Mouse (Mus musculus): ENCODE results near the gene Ugt1a1. TPM values are rescaled to one million over a fixed set of nuclear protein-coding genes. Genes with fewer than 3 reads are reported as not detected.
"Not testable (repeated sequence)": the region's sequence is repeated elsewhere in the genome, so short reads cannot be mapped to it uniquely, and the experiment has no call there.

Gene Ugt1a1
- polyA plus RNA-seq (2012; rRNA removed): 1.2 and 1.3 TPM in 2 replicates

- peak; percentile 99 for DNase-seq (ENCODE audit: low read depth)
Observed at GRCm38 (mm10) chr1:88211812-88212211, at the start of gene Ugt1a1. TSS of gene Ugt1a1 (plus strand) at chr1:88211959.

GRCm38 (mm10) chr1:88165711-88166110, 46.0 kb upstream of the Ugt1a1 start, which contains the start of gene Ugt1a5:
TSS of gene Ugt1a5 (plus strand) at chr1:88166012.
- no peak for DNase-seq (ENCODE audit: low read depth)

DNA sequence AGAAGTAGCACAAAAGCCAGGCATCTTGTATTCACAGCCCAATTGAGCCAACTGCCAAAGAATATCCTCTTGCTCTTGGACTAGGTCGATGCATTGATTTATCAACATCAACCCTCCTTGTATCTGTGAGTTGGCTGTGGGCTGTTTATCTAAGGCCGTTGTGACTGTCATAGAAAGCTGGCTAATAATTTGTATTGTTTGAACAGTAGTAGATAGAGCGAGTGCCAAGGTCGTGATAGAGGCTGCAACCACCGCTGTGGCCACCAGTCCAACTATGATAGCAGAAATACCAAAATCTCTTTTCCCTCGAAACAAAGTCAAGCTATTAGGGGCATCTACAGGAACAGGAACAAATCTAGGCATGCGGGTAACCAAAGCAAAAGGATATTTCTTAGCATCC, 39.6 kb upstream of the Ugt1a1 start:
- DNase-seq (ENCODE audit: low read depth): not testable (repeated sequence)

GRCm38 (mm10) chr1:88179657-88180056, 32.1 kb upstream of the Ugt1a1 start:
- DNase-seq (ENCODE audit: low read depth): no peak

DNA sequence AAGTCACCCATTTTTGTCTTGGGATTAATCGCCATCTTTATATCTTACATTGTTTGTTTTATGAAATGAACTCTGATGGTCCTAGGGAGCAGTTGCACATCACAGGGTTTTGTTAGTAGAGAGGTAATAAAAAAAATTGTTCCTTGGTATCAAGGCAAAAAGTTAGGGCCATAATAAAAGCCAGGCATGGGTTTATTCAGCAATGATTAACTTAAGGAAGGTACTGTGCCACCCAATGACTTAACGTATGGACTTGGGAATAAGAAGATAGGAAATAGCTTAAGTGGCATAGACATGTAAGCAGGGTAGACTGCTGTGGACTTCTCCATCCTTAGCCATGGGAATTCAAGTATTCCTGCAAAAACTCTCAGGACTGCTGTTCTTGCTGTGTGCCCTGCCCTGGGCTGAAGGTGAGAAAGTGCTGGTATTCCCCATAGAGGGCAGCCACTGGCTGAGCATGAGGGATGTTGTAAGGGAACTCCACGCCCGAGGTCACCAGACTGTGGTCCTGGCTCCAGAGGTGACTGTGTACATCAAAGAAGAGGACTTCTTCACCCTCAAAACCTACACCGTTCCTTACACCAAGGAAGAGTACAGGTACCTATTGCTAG, 25.3 kb upstream of the Ugt1a1 start:
- DNase-seq (ENCODE audit: low read depth): no peak

GRCm38 (mm10) chr1:88192136-88192535, 19.6 kb upstream of the Ugt1a1 start:
- no peak for DNase-seq (ENCODE audit: low read depth)

GRCm38 (mm10) chr1:88195687-88196086, 16.1 kb upstream of the Ugt1a1 start:
- no peak for DNase-seq (ENCODE audit: low read depth)

GRCm38 (mm10) chr1:88197443-88197842, 14.3 kb upstream of the Ugt1a1 start:
- DNase-seq (ENCODE audit: low read depth): no peak

DNA sequence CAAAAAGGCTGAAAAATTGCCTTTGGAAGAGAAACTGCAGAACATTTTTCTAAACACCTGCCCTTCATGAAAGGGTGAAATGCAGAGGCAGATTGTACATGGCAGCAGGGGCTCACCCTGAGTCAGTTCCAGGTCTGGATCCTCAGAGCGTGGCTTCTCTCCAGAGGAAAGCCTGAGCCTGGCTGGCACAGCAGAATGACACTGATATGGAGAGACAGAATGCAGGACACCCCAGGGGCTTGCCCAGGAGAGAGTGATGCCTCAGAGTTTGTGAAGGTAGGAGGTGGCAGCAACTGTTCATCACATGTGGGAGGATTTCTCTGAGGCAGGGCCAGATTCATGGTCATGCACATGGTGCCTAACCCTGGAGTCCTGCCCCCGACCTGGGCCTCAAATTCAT, 11.8 kb upstream of the Ugt1a1 start:
- DNase-seq (ENCODE audit: low read depth): no peak

- no peak for DNase-seq (ENCODE audit: low read depth)
Observed at GRCm38 (mm10) chr1:88200456-88200855, 11.3 kb upstream of the Ugt1a1 start, which contains the start of gene Ugt1a2. TSS of gene Ugt1a2 (plus strand) at chr1:88200601.

DNA sequence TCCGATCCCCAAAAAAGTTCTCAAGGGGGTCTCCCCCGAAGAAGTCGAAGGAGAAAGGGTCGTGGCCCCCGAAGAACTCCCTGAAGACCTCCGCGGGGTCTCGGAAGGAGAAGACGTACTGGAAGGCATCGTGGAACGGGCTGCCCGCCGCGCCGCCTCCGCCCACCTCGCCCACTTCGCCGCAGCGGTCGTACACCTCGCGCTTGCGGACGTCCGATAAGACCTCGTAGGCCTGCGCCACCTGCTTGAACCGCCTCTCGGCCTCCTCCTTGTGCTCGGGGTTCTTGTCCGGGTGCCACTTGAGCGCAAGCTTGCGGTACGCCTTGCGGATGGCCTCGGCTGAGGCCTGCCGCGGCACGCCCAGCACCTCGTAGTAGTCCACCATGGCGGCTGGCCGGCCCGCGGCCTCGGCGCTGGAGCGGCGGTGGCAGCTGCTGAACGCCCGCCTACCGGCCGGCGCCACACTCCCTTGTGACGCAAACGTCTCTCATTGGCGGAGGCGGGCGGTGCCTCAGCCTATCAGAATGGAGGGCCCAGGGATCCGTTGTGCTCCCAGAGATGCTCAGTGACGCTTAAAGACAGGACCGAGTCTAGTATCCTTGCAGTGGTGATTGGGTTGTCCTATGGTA, 6.4 kb upstream of the Ugt1a1 start, which contains the start of gene Dnajb3:
Gene Dnajb3, minus strand, starts transcription at position 489 of the 629 bp plus-strand sequence.
- DNase-seq (ENCODE audit: low read depth): no peak

GRCm38 (mm10) chr1:88206843-88207479, 4.8 kb upstream of the Ugt1a1 start:
- DNase-seq (ENCODE audit: low read depth): no peak

DNA sequence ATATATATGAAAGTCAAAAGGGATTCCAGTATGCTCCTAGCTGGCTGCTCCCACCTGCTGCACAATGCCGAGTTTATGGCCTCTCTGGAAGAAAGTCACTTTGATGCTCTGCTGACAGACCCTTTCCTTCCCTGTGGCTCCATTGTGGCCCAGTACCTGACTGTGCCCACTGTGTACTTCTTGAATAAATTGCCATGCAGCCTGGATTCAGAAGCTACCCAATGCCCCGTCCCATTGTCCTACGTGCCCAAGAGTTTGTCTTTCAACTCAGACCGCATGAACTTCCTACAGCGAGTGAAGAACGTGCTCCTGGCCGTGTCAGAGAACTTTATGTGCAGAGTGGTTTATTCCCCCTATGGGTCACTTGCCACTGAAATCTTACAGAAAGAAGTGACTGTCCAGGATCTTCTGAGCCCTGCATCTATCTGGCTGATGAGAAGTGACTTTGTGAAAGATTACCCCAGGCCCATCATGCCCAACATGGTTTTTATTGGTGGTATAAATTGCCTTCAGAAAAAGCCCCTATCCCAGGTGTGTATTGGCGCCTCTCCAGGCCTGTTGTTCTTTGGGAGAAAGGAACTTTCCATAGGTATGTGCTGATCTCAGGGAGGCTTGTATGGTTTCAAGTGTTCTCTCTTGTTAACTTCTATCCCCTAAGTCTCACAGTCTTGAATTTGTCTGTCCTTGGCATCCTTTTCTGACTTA, 734 bp downstream of the Ugt1a1 start:
- no peak for DNase-seq (ENCODE audit: low read depth)

DNA sequence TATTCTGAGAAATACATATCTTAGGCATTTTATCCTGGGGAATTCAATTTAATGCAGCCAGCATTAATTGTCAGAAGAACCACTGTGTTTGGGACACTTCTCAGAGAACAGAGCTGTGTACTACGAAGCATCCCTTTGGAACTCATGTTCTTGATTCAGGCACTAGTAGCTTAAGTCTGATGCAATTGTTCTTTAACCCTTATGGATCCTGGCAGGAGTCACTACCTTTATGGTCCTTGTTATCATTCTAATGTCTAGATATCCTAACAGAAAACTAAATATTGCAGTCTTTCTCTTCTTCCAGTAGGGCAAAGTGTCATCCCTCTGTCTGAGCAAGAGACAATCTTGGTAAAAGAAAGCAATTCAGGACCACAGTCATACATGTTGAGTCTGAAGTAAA, 1.3 kb downstream of the Ugt1a1 start:
- DNase-seq (ENCODE audit: low read depth): no peak

DNA sequence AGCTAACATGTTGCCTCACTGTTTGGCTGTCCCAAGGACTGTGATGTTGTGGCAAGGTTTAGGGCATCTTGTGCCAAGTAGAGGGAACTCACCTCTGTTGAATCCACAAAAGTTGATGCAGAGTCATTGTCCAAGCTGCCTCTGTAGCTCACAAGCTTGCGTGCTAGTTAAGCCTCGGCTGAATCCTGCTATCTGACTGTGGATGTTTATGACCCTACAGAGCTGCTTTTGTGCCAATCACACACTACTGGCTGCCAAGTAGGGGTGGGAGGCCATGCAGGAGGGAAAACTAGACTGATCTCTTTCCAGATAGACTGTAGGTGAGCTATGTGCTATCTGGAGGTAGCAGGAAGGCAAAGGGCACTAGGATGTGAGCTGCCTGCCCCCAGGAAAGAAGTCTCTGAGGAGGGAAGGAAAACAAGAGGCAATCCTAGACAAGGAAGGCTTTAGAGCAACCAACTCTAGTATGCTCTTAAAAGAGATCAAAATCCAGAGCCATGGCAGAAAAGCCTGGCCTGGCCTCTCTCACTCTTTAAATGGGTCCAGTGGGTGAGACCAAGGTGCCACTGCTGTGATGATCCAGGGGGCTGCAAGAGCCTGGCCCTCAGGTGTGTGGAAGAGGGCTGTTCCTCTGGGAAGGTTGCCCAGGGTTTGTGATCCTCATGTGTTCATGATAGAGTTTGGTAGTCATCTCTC, 2.2 kb downstream of the Ugt1a1 start:
- no peak for DNase-seq (ENCODE audit: low read depth)

DNA sequence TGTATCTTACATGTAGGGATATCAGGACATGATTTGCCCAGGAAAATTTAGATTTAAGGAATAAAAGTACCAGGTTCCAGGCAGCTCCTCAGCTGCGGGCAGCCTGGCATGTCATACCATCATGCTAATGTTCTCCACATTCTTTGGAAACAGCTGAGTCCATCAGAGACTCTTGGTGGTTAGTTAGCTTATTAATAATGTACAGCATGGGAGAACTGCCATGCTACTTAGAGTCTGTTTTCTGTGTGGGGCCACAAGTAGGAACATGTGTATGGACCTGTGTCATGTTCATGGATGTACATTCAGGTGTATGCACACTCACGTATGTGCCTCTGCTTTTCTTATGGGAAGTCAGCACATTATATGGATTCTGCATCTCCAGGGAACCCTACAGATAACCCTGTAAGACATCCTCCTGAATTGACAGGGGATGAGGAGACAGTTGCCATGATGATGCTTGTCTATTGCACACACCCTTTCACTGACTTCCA, 2.7 kb downstream of the Ugt1a1 start:
- DNase-seq (ENCODE audit: low read depth): no peak

- no peak for DNase-seq (ENCODE audit: low read depth)
Observed at GRCm38 (mm10) chr1:88215466-88216380, 4.0 kb downstream of the Ugt1a1 start.

GRCm38 (mm10) chr1:88216551-88216950, 4.8 kb downstream of the Ugt1a1 start:
- DNase-seq (ENCODE audit: low read depth): no peak

DNA sequence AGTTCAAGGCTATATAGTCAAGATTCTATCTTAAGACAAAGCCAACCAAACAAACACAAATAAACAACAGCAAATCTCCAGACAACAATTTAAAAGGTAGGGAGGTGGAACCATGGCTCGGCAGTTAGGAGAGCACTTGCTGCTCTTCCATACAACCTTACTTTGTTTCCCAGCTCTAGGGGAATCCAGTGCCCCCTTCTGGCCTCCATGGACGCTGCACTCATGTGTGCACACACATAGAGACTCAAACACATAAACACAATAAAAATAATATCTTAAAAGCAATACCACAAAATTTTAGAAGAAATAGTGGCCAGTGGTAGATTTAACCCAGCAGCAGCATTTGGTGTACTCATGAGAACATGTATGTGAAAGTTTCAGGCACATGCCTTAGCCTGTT, 5.4 kb downstream of the Ugt1a1 start:
- DNase-seq (ENCODE audit: low read depth): no peak

DNA sequence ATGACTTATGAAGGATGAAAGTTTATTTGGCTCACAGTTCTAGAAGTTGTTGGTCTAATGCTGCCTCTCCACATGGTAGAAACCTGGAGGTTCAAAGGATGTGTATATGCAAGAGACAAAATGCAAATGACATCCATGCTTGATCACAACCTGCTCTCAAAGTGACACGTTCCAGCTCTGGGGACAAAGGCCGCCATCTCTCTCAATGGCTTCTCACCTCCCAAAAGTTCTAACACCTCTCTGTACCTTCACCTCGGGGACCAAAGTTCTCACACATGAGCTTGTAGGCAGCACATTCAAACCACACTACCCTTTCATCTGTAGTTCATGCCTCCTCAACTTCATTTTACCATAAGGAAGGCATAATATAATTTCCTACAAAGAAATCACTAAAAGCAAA, 5.8 kb downstream of the Ugt1a1 start:
- no peak for DNase-seq (ENCODE audit: low read depth)

Data from gonadal fat pad, adult 2 months (tissue).